Mouse (Mus musculus): ENCODE results near the gene Rilp.

DNA sequence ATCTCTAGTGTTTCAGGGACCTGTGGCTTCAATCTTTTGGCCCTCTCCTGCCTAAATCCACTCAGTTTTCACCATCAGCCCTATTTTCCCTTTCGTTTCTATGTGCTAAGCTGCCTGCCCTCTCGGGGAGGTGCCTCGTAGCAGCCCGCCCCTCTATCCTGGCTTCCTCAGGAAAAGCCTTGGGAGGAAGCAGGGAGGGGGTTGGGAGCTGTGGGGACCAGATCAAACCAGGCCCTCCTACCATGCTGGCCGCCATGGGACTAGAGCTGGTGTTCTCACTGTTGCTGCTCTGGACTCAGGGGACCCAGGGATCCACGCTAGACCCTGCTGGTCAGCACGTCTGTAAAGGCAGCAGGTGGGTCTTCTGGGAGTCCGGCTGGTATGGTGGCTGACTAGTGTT is 3.4 kb downstream of the Rilp start, which contains the start of gene Scarf1:
- TF ChIP-seq CTCF (IDR thresholded peaks at IDR 0.05; ENCODE audit: low read depth, low read length) (no peak), POLR2A (IDR thresholded peaks at IDR 0.05; ENCODE audit: extremely low read depth, insufficient read depth, low read length) (no peak)

Measured in liver, adult 2 months (tissue).